In the genomic region with DNA sequence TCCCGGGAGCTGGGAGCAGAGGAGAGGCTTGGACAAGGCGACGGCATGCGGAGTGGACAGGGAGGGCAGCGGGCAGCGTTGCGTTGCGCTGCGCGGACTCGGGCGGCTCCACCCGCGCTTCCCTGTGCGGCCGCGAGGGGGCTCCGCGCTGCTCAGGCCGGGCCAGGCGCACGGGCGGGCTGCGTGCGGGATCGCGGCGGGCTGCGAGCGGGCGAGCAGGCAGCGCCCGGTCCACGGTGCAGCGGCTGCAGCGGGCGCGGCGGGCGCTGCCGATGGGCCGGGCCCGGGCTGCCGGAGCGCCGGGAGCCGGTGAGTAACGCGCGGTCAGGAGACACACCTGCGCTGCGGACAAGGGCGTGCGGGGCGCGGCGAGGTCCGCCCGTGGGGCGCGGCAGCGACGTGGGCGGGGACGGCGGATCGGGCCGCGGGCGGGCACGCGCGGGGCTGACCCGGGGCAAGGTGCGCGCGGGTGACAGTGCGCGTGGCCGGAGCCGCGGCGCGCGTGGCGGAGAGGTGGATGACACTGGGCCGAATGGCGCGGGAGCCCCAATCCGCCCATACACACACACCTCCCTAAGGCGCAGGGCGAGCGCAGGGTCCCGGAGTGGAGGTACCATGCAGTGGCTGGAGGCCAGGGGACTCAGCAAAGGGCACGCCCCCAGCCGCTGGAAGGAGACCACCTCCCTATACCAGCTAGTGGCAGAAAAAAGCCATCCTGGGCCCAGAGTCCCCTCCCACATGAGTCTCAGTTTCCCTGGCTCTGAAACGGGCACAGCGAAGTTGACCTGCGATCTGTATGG, we compare ENCODE assay signal across 8 mouse cellular contexts. TPM values are rescaled to one million over a fixed set of nuclear protein-coding genes. Genes with fewer than 3 reads are reported as not detected.
DNase-seq lines count a peak whose midpoint lies in the region; ATAC-seq lines count a peak whose summit lies in the region.

A gene (plus strand): TSS at position 177 of the 800 bp plus-strand sequence.

- 2% methylated on average over 99 of the region's 99 CpGs for WGBS in forebrain, embryonic 10.5 days
- WGBS in heart, embryonic 15.5 days: 3% methylated on average over 92 of the region's 99 CpGs
- WGBS in liver, embryonic 13.5 days (ENCODE audit: insufficient replicate concordance): 2% methylated on average over 98 of the region's 99 CpGs
- WGBS in stomach, embryonic 16.5 days: 3% methylated on average over 95 of the region's 99 CpGs

- H3K4me3 ChIP-seq in brown adipose tissue, adult 24 weeks (ENCODE audit: insufficient read depth, low read depth, low read length): peak within 1 kb of the TSS; percentile 53
- H3K4me3 ChIP-seq in forebrain, embryonic 10.5 days: peak within 1 kb of the TSS; percentile 75
- peak within 1 kb of the TSS; percentile 60 for H3K4me3 ChIP-seq in heart, embryonic 15.5 days
- peak within 1 kb of the TSS; percentile 65 for H3K4me3 ChIP-seq in liver, embryonic 13.5 days (replicated peaks)
- peak within 1 kb of the TSS; percentile 61 for H3K4me3 ChIP-seq in stomach, embryonic 16.5 days (replicated peaks; ENCODE audit: low read length)

- DNase-seq in CD4-positive helper T cell, adult 2 months (ENCODE audit: low read depth, low spot score): peak; percentile 46
- peak; percentile 65 for DNase-seq in forebrain, embryonic 10.5 days (ENCODE audit: extremely low spot score, low spot score)
- peak; percentile 85 for DNase-seq in kidney, postnatal 10 days
- peak; percentile 36 for DNase-seq in liver, embryonic 13.5 days
- peak; percentile 83 for DNase-seq in neural tube, embryonic 10.5 days (ENCODE audit: extremely low spot score, low spot score)

- peak within 1 kb of the TSS; percentile 99 for H3K4me2 ChIP-seq in heart, embryonic 15.5 days
- H3K4me2 ChIP-seq in liver, embryonic 13.5 days: peak within 1 kb of the TSS; percentile 90
- H3K4me2 ChIP-seq in stomach, embryonic 16.5 days (ENCODE audit: low read depth, low read length): peak within 1 kb of the TSS; percentile 100

- H3K9me3 ChIP-seq in forebrain, embryonic 10.5 days: peaks cover 5% of the 10 kb centered on the region
- no peaks in the 10 kb centered on the region for H3K9me3 ChIP-seq in heart, embryonic 15.5 days (replicated peaks)
- no peaks in the 10 kb centered on the region for H3K9me3 ChIP-seq in liver, embryonic 13.5 days (replicated peaks)
- H3K9me3 ChIP-seq in stomach, embryonic 16.5 days (replicated peaks; ENCODE audit: control insufficient read depth, low read length): peaks cover 3% of the 10 kb centered on the region; the same call in 1 of the 2 replicates

- peak within 1 kb of the TSS; percentile 59 for H3K9ac ChIP-seq in heart, embryonic 15.5 days
- H3K9ac ChIP-seq in liver, embryonic 13.5 days: peak within 1 kb of the TSS; percentile 37; the same call in 1 of the 2 replicates
- H3K9ac ChIP-seq in stomach, embryonic 16.5 days (ENCODE audit: low read length): peak within 1 kb of the TSS; percentile 68

- ATAC-seq in heart, embryonic 15.5 days (replicated peaks; ENCODE audit: insufficient number of reproducible peaks, insufficient read depth, low FRiP score, low read depth): peak; percentile 76
- ATAC-seq in liver, embryonic 13.5 days (ENCODE audit: low read depth): 0 out of 2 replicates have a peak, but pooled peaks have one; percentile 48
- ATAC-seq in stomach, embryonic 16.5 days (ENCODE audit: insufficient read depth, low FRiP score): peak; percentile 73

- H3K27ac ChIP-seq in brown adipose tissue, adult 24 weeks (replicated peaks; ENCODE audit: low read depth, low read length): no peak within 1 kb of the TSS
- H3K27ac ChIP-seq in forebrain, embryonic 10.5 days: peak within 1 kb of the TSS; percentile 59; the same call in 1 of the 2 replicates
- H3K27ac ChIP-seq in heart, embryonic 15.5 days: no peak within 1 kb of the TSS
- no peak within 1 kb of the TSS for H3K27ac ChIP-seq in liver, embryonic 13.5 days
- H3K27ac ChIP-seq in stomach, embryonic 16.5 days (ENCODE audit: low read length): no peak within 1 kb of the TSS

- no peaks in the 10 kb centered on the region for H3K36me3 ChIP-seq in forebrain, embryonic 10.5 days (replicated peaks)
- H3K36me3 ChIP-seq in heart, embryonic 15.5 days: no peaks in the 10 kb centered on the region
- H3K36me3 ChIP-seq in liver, embryonic 13.5 days: no peaks in the 10 kb centered on the region
- H3K36me3 ChIP-seq in stomach, embryonic 16.5 days (ENCODE audit: control insufficient read depth, insufficient read depth, low read length): no peaks in the 10 kb centered on the region

- peaks cover 51% of the 10 kb centered on the region for H3K27me3 ChIP-seq in forebrain, embryonic 10.5 days (ENCODE audit: poor library complexity, severe bottlenecking)
- peaks cover 48% of the 10 kb centered on the region for H3K27me3 ChIP-seq in heart, embryonic 15.5 days
- H3K27me3 ChIP-seq in liver, embryonic 13.5 days: peaks cover 58% of the 10 kb centered on the region
- peaks cover 30% of the 10 kb centered on the region for H3K27me3 ChIP-seq in stomach, embryonic 16.5 days (ENCODE audit: control insufficient read depth, insufficient read depth, low read length)

- no peaks in the 10 kb centered on the region for H3K4me1 ChIP-seq in brown adipose tissue, adult 24 weeks (ENCODE audit: control insufficient read depth, insufficient read depth, insufficient read length, low read length)
- H3K4me1 ChIP-seq in forebrain, embryonic 10.5 days: peaks cover 12% of the 10 kb centered on the region
- H3K4me1 ChIP-seq in heart, embryonic 15.5 days (replicated peaks): peaks cover 9% of the 10 kb centered on the region
- peaks cover 10% of the 10 kb centered on the region for H3K4me1 ChIP-seq in liver, embryonic 13.5 days (replicated peaks)
- H3K4me1 ChIP-seq in stomach, embryonic 16.5 days (ENCODE audit: control insufficient read depth, insufficient read depth, low read length): 0 out of 2 replicates have a peak, but pooled peaks cover 3% of the 10 kb centered on the region

RNA-seq across cellular contexts. Expression of the gene that starts here (rescaled TPM):
- polyA plus RNA-seq in brown adipose tissue, adult 24 weeks (2012; ENCODE audit: insufficient read depth, insufficient read length, missing spikeins): 1.2 TPM in 1 of 2 replicates, not detected in the other
- 0.29 and 0.33 TPM in 2 replicates for polyA plus RNA-seq in forebrain, embryonic 10.5 days (2016; fragmentation: Nextera tagmentation; extraction: Ambion mirVana)
- 0.05 and 0.28 TPM in 2 replicates for polyA plus RNA-seq in heart, embryonic 15.5 days (2015; fragmentation: Nextera tagmentation; extraction: Ambion mirVana)
- polyA plus RNA-seq in liver, embryonic 13.5 days (2015; fragmentation: Nextera tagmentation; extraction: Ambion mirVana): not detected in 2 replicates
- polyA plus RNA-seq in stomach, embryonic 16.5 days (2015; fragmentation: Nextera tagmentation; extraction: Ambion mirVana): 0.40 and 0.50 TPM in 2 replicates

Comparison
In these comparisons a context has a peak if more than half of its experiments do, and no peak if none do; other contexts are left out.
1. Peak in DNase-seq, H3K4me3 ChIP-seq and H3K27ac ChIP-seq in forebrain, embryonic 10.5 days; RNA of the gene not detected or under 1 TPM.
2. Peak in ATAC-seq, H3K4me3 ChIP-seq, H3K9ac ChIP-seq and H3K4me2 ChIP-seq in heart, embryonic 15.5 days; RNA of the gene not detected or under 1 TPM.
3. Peak in DNase-seq, ATAC-seq, H3K4me3 ChIP-seq, H3K9ac ChIP-seq and H3K4me2 ChIP-seq in liver, embryonic 13.5 days; RNA of the gene not detected or under 1 TPM.
4. Peak in ATAC-seq, H3K4me3 ChIP-seq, H3K9ac ChIP-seq and H3K4me2 ChIP-seq in stomach, embryonic 16.5 days; RNA of the gene not detected or under 1 TPM.